Mouse (Mus musculus): ENCODE results near the gene Ninj2. TPM values are rescaled to one million over a fixed set of nuclear protein-coding genes. Genes with fewer than 3 reads are reported as not detected.

The Ninj2 gene
- polyA plus RNA-seq, 1 experiment from 2014 or later = not detected

DNA sequence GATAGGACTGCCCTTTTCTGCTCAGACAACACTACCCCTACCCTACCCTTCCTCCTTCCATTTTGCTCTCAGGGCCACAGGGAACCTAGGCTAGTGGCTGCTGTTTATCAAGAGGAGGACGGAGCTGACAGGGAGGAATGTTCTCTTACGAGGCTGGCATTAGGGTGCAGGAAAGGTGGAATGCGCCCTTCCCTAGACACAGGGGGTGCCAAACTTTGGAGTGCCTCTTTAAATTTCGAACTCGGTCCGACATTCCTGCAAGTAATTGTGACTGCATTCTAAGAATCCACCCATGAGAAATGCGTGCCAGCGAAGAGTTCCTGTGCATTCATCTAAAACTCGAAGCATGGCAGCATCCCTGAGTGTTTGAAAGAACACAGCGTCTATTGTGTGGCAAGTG lies 53.5 kb downstream of the Ninj2 start:
- no peaks in the 10 kb centered on the region for H3K27me3 ChIP-seq (ENCODE audit: control insufficient read depth, insufficient read depth, low read length)
- no peak overlapping the region for H3K9ac ChIP-seq (replicated peaks; ENCODE audit: low read depth, low read length)
- H3K36me3 ChIP-seq (ENCODE audit: control insufficient read depth, insufficient read depth, low read length) = no peaks in the 10 kb centered on the region
- no peak overlapping the region for H3K27ac ChIP-seq (ENCODE audit: low read depth, low read length)
- no peaks in the 10 kb centered on the region for H3K9me3 ChIP-seq (ENCODE audit: control insufficient read depth, low read length)
- H3K4me3 ChIP-seq (ENCODE audit: low read depth, low read length) = no peak overlapping the region
- H3K4me2 ChIP-seq (ENCODE audit: low read depth, low read length) = no peak overlapping the region
- WGBS = 63% methylated on average over 10 of the region's 10 CpGs
- no peak for ATAC-seq (ENCODE audit: low read depth)
- H3K4me1 ChIP-seq (ENCODE audit: control insufficient read depth, insufficient read depth, low read length) = no peaks in the 10 kb centered on the region

- Histone ChIP-seq H3K4me1 (ENCODE audit: control insufficient read depth, insufficient read depth, low read length) (no peaks in the 10 kb centered on the region), H3K4me3 (ENCODE audit: low read depth, low read length) (no peak overlapping the region), H3K9me3 (ENCODE audit: control insufficient read depth, low read length) (no peaks in the 10 kb centered on the region), H3K27ac (ENCODE audit: low read depth, low read length) (no peak overlapping the region), H3K4me2 (ENCODE audit: low read depth, low read length) (no peak overlapping the region), H3K27me3 (ENCODE audit: control insufficient read depth, insufficient read depth, low read length) (no peaks in the 10 kb centered on the region), H3K9ac (replicated peaks; ENCODE audit: low read depth, low read length) (no peak overlapping the region), H3K36me3 (ENCODE audit: control insufficient read depth, insufficient read depth, low read length) (no peaks in the 10 kb centered on the region)
- no peak for ATAC-seq (ENCODE audit: low read depth)
- WGBS = 75% methylated on average over 8 of the region's 8 CpGs
These were observed 54.3 kb downstream of the Ninj2 start for GRCm38 (mm10) chr6:120147411-120147810.

DNA sequence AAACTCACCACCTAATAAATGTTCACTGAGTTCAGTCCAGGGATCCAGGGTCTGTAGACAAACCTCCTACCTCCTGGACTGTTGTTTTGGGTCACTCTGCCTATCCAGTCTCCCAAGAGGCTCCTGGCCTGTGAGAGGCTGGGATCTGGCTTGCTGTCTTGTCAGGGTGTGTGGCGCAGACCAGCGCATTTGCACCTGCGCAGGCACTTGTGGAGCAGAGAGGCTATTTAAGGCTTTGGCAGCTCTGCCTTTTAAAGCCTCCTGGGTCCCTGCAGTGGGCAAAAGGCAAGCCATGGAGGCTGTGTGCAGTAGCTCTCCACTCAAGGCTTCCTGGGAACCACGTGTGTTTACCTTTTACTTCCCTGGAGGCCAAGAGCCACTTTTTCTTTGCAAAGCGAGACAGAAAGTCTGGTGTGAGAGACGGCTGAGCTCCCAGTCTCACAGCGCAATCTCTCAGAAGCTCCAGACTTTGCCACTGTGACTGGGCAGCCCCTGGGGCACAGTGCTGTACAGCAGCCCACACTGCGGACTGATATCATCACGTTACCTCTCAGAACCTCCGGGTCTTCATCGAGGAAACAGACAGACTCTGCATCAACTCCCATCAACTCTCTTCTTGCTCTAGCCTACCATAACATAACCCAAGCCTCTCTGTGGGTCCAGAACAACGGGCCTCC lies 55.7 kb downstream of the Ninj2 start:
- 81% methylated on average over 12 of the region's 12 CpGs for WGBS
- no peak overlapping the region for H3K27ac ChIP-seq (ENCODE audit: low read depth, low read length)
- no peaks in the 10 kb centered on the region for H3K4me1 ChIP-seq (ENCODE audit: control insufficient read depth, insufficient read depth, low read length)
- ATAC-seq (ENCODE audit: low read depth) = no peak
- no peak overlapping the region for H3K4me2 ChIP-seq (ENCODE audit: low read depth, low read length)
- H3K9ac ChIP-seq (replicated peaks; ENCODE audit: low read depth, low read length) = no peak overlapping the region
- no peak overlapping the region for H3K4me3 ChIP-seq (ENCODE audit: low read depth, low read length)
- H3K9me3 ChIP-seq (ENCODE audit: control insufficient read depth, low read length) = no peaks in the 10 kb centered on the region
- no peaks in the 10 kb centered on the region for H3K27me3 ChIP-seq (ENCODE audit: control insufficient read depth, insufficient read depth, low read length)
- H3K36me3 ChIP-seq (ENCODE audit: control insufficient read depth, insufficient read depth, low read length) = no peaks in the 10 kb centered on the region

GRCm38 (mm10) chr6:120149458-120150120 lies 56.4 kb downstream of the Ninj2 start:
- Histone ChIP-seq H3K36me3 (ENCODE audit: control insufficient read depth, insufficient read depth, low read length) (no peaks in the 10 kb centered on the region), H3K9ac (replicated peaks; ENCODE audit: low read depth, low read length) (no peak overlapping the region), H3K27ac (ENCODE audit: low read depth, low read length) (no peak overlapping the region), H3K4me3 (ENCODE audit: low read depth, low read length) (no peak overlapping the region), H3K27me3 (ENCODE audit: control insufficient read depth, insufficient read depth, low read length) (no peaks in the 10 kb centered on the region), H3K4me2 (ENCODE audit: low read depth, low read length) (no peak overlapping the region), H3K9me3 (ENCODE audit: control insufficient read depth, low read length) (no peaks in the 10 kb centered on the region), H3K4me1 (ENCODE audit: control insufficient read depth, insufficient read depth, low read length) (no peaks in the 10 kb centered on the region)
- WGBS = 84% methylated on average over 12 of the region's 12 CpGs
- ATAC-seq (ENCODE audit: low read depth) = no peak

GRCm38 (mm10) chr6:120150206-120150605 lies 57.1 kb downstream of the Ninj2 start:
- Histone ChIP-seq H3K27ac (ENCODE audit: low read depth, low read length) (no peak overlapping the region), H3K27me3 (ENCODE audit: control insufficient read depth, insufficient read depth, low read length) (no peaks in the 10 kb centered on the region), H3K9ac (replicated peaks; ENCODE audit: low read depth, low read length) (no peak overlapping the region), H3K4me3 (ENCODE audit: low read depth, low read length) (no peak overlapping the region), H3K4me1 (ENCODE audit: control insufficient read depth, insufficient read depth, low read length) (no peaks in the 10 kb centered on the region), H3K4me2 (ENCODE audit: low read depth, low read length) (no peak overlapping the region), H3K9me3 (ENCODE audit: control insufficient read depth, low read length) (no peaks in the 10 kb centered on the region), H3K36me3 (ENCODE audit: control insufficient read depth, insufficient read depth, low read length) (no peaks in the 10 kb centered on the region)
- WGBS = 77% methylated on average over 3 of the region's 3 CpGs
- ATAC-seq (ENCODE audit: low read depth) = no peak

GRCm38 (mm10) chr6:120151616-120152053 lies 58.5 kb downstream of the Ninj2 start:
- no peaks in the 10 kb centered on the region for H3K9me3 ChIP-seq (ENCODE audit: control insufficient read depth, low read length)
- H3K4me1 ChIP-seq (ENCODE audit: control insufficient read depth, insufficient read depth, low read length) = no peaks in the 10 kb centered on the region
- H3K27me3 ChIP-seq (ENCODE audit: control insufficient read depth, insufficient read depth, low read length) = no peaks in the 10 kb centered on the region
- H3K27ac ChIP-seq (ENCODE audit: low read depth, low read length) = no peak overlapping the region
- WGBS = 71% methylated on average over 3 of the region's 3 CpGs
- no peak overlapping the region for H3K4me3 ChIP-seq (ENCODE audit: low read depth, low read length)
- H3K4me2 ChIP-seq (ENCODE audit: low read depth, low read length) = no peak overlapping the region
- ATAC-seq (ENCODE audit: low read depth) = no peak
- no peaks in the 10 kb centered on the region for H3K36me3 ChIP-seq (ENCODE audit: control insufficient read depth, insufficient read depth, low read length)
- H3K9ac ChIP-seq (replicated peaks; ENCODE audit: low read depth, low read length) = no peak overlapping the region

- Histone ChIP-seq H3K4me3 (ENCODE audit: low read depth, low read length) (no peak overlapping the region), H3K9me3 (ENCODE audit: control insufficient read depth, low read length) (no peaks in the 10 kb centered on the region), H3K4me1 (ENCODE audit: control insufficient read depth, insufficient read depth, low read length) (no peaks in the 10 kb centered on the region), H3K27me3 (ENCODE audit: control insufficient read depth, insufficient read depth, low read length) (no peaks in the 10 kb centered on the region), H3K27ac (ENCODE audit: low read depth, low read length) (no peak overlapping the region), H3K4me2 (ENCODE audit: low read depth, low read length) (no peak overlapping the region), H3K36me3 (ENCODE audit: control insufficient read depth, insufficient read depth, low read length) (no peaks in the 10 kb centered on the region), H3K9ac (replicated peaks; ENCODE audit: low read depth, low read length) (no peak overlapping the region)
- 87% methylated on average over 24 of the region's 26 CpGs for WGBS
- no peak for ATAC-seq (ENCODE audit: low read depth)
These were observed 59.9 kb downstream of the Ninj2 start for GRCm38 (mm10) chr6:120152739-120153696.

GRCm38 (mm10) chr6:120154526-120155309 lies 61.6 kb downstream of the Ninj2 start:
- Histone ChIP-seq H3K27ac (ENCODE audit: low read depth, low read length) (no peak overlapping the region), H3K9ac (replicated peaks; ENCODE audit: low read depth, low read length) (no peak overlapping the region), H3K4me1 (ENCODE audit: control insufficient read depth, insufficient read depth, low read length) (0 out of 2 replicates have a peak, but pooled peaks cover 7% of the 10 kb centered on the region), H3K27me3 (ENCODE audit: control insufficient read depth, insufficient read depth, low read length) (no peaks in the 10 kb centered on the region), H3K9me3 (ENCODE audit: control insufficient read depth, low read length) (no peaks in the 10 kb centered on the region), H3K4me2 (ENCODE audit: low read depth, low read length) (no peak overlapping the region), H3K36me3 (ENCODE audit: control insufficient read depth, insufficient read depth, low read length) (no peaks in the 10 kb centered on the region), H3K4me3 (ENCODE audit: low read depth, low read length) (no peak overlapping the region)
- 67% methylated on average over 5 of the region's 5 CpGs for WGBS
- ATAC-seq (ENCODE audit: low read depth) = no peak

Measured in neural tube, embryonic 14.5 days (tissue).